Mouse (Mus musculus) midbrain, embryonic 16.5 days (tissue): ENCODE results near the gene A830031A19Rik. TPM values are rescaled to one million over a fixed set of nuclear protein-coding genes. Genes with fewer than 3 reads are reported as not detected.
A peak's percentile ranks its signal among the peaks of the same experiment; 100 is the strongest.

Experiments
- ATAC-seq: fragments of 200-750 bp; cut with Nextera tagmentation; 2 replicates; pipeline ENCODE4 v1.8.0; 2017; ENCODE audit warnings: moderate TSS enrichment
- H3K27ac ChIP-seq: fragments of 300-500 bp; sonication (generic); 2 replicates; pipeline ENCODE4 v1.5.1; 2014; ENCODE audit warnings: mild to moderate bottlenecking, low read length, mixed read lengths
- H3K27me3 ChIP-seq: fragments of 300-500 bp; sonication (generic); 2 replicates; pipeline ENCODE4 v1.6.1; 2014; ENCODE audit warnings: low read depth, low read length, mixed read lengths; ENCODE audit not compliant: control insufficient read depth, insufficient read depth
- H3K36me3 ChIP-seq: fragments of 300-500 bp; sonication (generic); 2 replicates; pipeline ENCODE4 v1.6.1; 2014; ENCODE audit warnings: mild to moderate bottlenecking, low read length, moderate library complexity, mixed read lengths; ENCODE audit not compliant: control insufficient read depth, insufficient read depth
- H3K4me1 ChIP-seq: fragments of 300-500 bp; sonication (generic); 2 replicates; pipeline ENCODE4 v1.6.1; 2014; ENCODE audit warnings: mild to moderate bottlenecking, low read length, mixed read lengths; ENCODE audit not compliant: control insufficient read depth, insufficient read depth
- H3K4me2 ChIP-seq: fragments of 300-500 bp; sonication (generic); 2 replicates; pipeline ENCODE4 v1.6.1; 2014; ENCODE audit warnings: mild to moderate bottlenecking, low read length, mixed read lengths
- H3K4me3 ChIP-seq: fragments of 300-500 bp; sonication (generic); 2 replicates; pipeline ENCODE4 v1.5.1; 2014; ENCODE audit warnings: low read depth, mild to moderate bottlenecking, low read length, moderate library complexity, mixed read lengths
- H3K9ac ChIP-seq: fragments of 300-500 bp; sonication (generic); 2 replicates; pipeline ENCODE4 v1.6.1; 2014; ENCODE audit warnings: low read depth, low read length, mixed read lengths
- H3K9me3 ChIP-seq: fragments of 300-500 bp; sonication (generic); replicated peaks from 2 replicates; pipeline ENCODE4 v1.6.1; 2014; ENCODE audit warnings: mild to moderate bottlenecking, low read length, mixed read lengths; ENCODE audit not compliant: control insufficient read depth, poor library complexity, severe bottlenecking
- WGBS: fragments of 180-500 bp; shearing (Covaris S2); extraction: QIAGEN DNeasy Blood & Tissue Kit; methylation state at CpG from one replicate; pipeline ENCODE4 v1.1.7; 2014; 5-methylcytosine and 5-hydroxymethylcytosine counted together
- polyA plus RNA-seq: library from polyadenylated mRNA; unstranded; fragments of >200 nt; fragmentation: Nextera tagmentation; extraction: Ambion mirVana; gene quantifications from 2 replicates; pipeline ENCODE4 v1.2.1, GENCODE M21; 2015

A830031A19Rik gene
- polyA plus RNA-seq, 1 experiment from 2014 or later: not detected

DNA sequence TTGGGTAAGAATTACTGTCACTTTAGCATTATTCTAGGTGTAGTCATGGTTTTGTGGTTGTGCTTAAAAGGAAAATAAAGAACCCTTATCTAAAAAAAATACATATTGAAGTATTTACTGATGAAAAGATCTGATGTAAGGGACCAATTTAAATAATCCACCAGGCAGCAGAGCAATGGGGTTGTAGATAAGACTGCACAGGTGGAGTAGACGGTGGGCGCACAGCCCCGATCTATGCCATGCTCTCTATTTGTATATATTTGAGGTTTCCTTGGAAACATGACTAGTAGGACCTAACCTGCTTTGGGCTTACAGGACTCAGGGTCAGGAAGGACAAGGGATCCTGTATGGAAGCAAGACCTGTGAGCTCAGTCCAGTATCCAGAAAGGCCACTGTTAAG lies 34.5 kb upstream of the A830031A19Rik start:
- 92% methylated on average over 3 of the region's 3 CpGs for WGBS
- H3K4me1 ChIP-seq: peaks cover 42% of the 10 kb centered on the region
- no peaks in the 10 kb centered on the region for H3K27me3 ChIP-seq

DNA sequence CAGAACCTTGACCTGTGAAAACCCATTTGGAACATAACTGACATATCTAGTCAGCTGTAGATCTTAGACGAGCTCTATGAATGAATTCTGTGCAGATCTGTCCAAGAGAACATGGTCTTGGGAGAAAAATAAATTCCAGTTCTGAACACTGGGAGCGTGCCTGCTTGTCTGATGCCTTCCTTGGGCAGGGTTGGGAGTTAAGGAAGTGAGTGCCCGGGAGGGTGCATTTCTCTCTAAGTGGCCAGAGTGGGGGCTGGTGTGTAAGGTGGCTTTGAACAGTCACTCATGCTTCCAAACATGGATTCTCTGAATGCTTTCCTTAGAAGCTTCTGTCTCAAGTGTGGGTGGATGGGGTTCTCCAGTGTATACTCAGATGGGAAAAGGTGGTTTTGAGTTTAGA lies 34.1 kb upstream of the A830031A19Rik start:
- WGBS: 78% methylated on average over 3 of the region's 3 CpGs
- H3K4me1 ChIP-seq: peaks cover 45% of the 10 kb centered on the region

More for the DNA sequence above, 34.5 kb upstream of the A830031A19Rik start:
- H3K27ac ChIP-seq: no peak overlapping the region
- H3K36me3 ChIP-seq: no peaks in the 10 kb centered on the region
- no peaks in the 10 kb centered on the region for H3K9me3 ChIP-seq
- no peak overlapping the region for H3K4me2 ChIP-seq
- no peak for ATAC-seq
- no peak overlapping the region for H3K4me3 ChIP-seq
- no peak overlapping the region for H3K9ac ChIP-seq

DNA sequence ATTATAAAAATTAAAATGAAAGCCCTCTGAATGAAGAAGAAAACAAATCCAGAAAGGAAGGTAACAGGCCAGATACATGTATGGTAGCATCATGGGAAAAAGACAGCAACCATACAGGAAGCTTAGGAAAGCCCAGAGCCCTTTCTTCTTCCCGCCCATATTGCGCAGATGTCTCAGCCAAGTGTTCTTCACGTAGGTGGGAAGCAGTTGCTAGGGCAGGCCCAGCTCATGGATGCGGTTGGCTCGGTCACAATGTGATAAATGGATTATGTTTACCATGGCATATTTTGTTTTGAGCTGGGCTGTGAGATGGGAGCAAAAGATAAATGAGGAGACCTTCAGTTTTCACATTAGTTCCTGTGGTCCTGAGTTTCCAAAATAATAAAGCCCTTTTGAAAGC lies 32.6 kb upstream of the A830031A19Rik start:
- H3K4me1 ChIP-seq: peaks cover 57% of the 10 kb centered on the region
- H3K4me3 ChIP-seq: no peak overlapping the region
- no peak overlapping the region for H3K9ac ChIP-seq
- H3K27me3 ChIP-seq: no peaks in the 10 kb centered on the region
- H3K27ac ChIP-seq: no peak overlapping the region
- H3K4me2 ChIP-seq: no peak overlapping the region
- H3K36me3 ChIP-seq: no peaks in the 10 kb centered on the region
- no peaks in the 10 kb centered on the region for H3K9me3 ChIP-seq
- WGBS: 65% methylated on average over 5 of the region's 5 CpGs
- ATAC-seq: no peak

More for the DNA sequence above, 34.1 kb upstream of the A830031A19Rik start:
- H3K9ac ChIP-seq: no peak overlapping the region
- H3K27ac ChIP-seq: no peak overlapping the region
- H3K36me3 ChIP-seq: no peaks in the 10 kb centered on the region
- H3K9me3 ChIP-seq: no peaks in the 10 kb centered on the region
- no peak overlapping the region for H3K4me3 ChIP-seq
- ATAC-seq: no peak
- H3K4me2 ChIP-seq: no peak overlapping the region
- H3K27me3 ChIP-seq: no peaks in the 10 kb centered on the region

DNA sequence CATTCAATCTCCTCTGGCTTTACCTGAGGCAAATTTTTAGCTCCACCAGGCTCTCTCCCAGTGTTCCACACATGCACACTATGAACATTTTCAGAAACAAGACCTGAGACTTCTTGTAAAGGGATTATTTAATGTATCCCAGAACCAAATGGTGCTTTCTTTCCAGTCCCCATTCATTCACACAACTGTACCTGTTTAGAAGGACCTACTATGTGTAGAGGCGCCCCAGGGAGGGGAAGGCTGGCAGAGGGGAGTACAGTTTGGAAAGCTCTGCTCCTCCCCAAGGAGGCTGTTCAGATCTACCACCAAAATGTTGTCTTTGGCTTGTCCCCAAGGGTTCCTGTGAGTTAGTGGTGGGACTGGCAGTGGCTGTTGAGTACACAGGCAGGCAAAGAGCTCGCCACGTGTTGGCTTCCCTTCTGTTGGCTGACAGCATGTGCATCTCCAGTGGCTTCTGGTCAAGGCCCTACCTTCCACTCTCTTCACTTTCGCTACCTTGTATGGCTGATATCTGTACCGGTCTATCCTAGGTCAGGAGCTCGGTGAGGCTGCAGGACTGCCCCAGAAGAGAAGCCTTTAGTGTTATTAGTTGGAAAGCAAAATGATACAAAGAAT lies 28.4 kb upstream of the A830031A19Rik start:
- H3K4me3 ChIP-seq: no peak overlapping the region
- H3K36me3 ChIP-seq: no peaks in the 10 kb centered on the region
- no peak overlapping the region for H3K4me2 ChIP-seq
- no peak for ATAC-seq
- WGBS: 81% methylated on average over 6 of the region's 6 CpGs
- no peaks in the 10 kb centered on the region for H3K9me3 ChIP-seq
- H3K27ac ChIP-seq: no peak overlapping the region
- no peak overlapping the region for H3K9ac ChIP-seq
- H3K27me3 ChIP-seq: no peaks in the 10 kb centered on the region
- H3K4me1 ChIP-seq: peaks cover 59% of the 10 kb centered on the region

DNA sequence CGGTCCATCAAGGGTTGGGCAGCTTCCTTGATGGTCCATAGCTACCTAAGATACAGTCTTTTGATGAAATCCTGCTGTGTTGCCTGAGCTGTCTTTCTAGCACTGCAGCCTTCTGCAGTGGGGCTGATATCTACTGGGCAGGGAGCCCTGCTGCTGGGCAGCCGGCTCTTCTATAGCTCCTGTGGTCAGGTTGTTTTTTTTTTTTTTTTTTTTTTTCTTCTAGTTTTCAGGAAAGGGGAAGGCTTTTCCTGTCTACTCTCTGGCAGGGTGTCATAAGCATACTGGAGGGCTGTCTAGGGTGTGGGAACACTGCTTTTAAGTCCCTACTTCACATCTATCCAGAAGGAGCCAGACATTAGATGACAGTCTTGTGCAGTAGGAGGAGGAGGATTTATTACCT lies 27.5 kb upstream of the A830031A19Rik start:
- Histone ChIP-seq H3K9me3 (no peaks in the 10 kb centered on the region), H3K27ac (no peak overlapping the region), H3K27me3 (no peaks in the 10 kb centered on the region), H3K4me2 (no peak overlapping the region), H3K9ac (no peak overlapping the region), H3K4me1 (peaks cover 61% of the 10 kb centered on the region), H3K4me3 (no peak overlapping the region), H3K36me3 (no peaks in the 10 kb centered on the region)
- ATAC-seq: no peak
- 76% methylated on average over 2 of the region's 2 CpGs for WGBS

DNA sequence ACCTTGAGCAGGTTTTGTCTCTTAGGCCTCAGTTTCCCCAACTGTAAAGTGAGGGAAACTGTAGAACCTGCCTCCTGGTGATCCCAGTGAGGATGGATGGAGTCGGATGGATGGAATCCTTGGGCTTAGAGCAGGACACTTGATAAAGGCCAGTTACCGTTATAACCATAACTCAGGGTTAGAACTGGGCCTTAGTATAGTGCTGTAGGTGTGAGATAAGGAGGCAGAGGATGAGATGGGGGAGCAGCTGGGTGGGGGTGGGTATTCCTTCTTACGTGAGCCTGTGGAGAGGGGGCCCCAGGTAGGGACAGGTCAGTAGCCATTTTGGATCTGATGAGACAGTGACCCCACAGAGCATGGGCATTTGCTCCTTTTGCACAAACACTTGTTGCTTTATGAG lies 26.8 kb upstream of the A830031A19Rik start:
- Histone ChIP-seq H3K27ac (no peak overlapping the region), H3K9me3 (no peaks in the 10 kb centered on the region), H3K9ac (no peak overlapping the region), H3K4me1 (peaks cover 66% of the 10 kb centered on the region), H3K27me3 (no peaks in the 10 kb centered on the region), H3K4me2 (no peak overlapping the region), H3K36me3 (no peaks in the 10 kb centered on the region), H3K4me3 (no peak overlapping the region)
- 92% methylated on average over 3 of the region's 3 CpGs for WGBS
- ATAC-seq: no peak

DNA sequence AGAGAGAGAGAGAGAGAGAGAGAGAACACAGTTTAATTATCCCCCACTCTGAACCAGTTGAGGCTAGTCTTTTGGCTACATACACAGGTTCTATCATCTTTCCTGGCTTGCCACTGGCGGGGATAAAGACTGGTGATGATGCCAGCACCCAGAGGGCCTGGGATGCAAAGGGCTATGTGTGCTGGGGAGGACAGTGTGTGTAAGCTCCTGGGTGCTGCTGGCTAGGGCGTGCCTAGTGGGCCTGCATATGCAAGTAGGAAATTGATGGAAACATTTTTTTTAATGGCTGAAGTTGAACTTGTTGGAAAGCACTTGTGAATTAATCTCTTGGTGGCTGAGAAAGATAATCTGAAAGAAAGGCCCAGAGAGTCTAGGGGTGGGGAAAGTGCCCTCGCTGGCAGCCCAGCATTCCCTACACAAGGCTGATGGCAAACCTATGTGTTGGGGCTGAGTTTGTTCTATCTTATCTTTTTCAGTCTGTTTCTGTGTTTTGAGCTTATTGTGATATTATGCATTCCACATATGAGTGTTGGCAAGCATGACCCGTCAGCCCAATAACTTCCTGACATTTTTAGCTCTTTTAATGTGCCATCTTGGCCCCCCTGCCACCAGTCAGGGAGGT lies 25.7 kb upstream of the A830031A19Rik start:
- 51% methylated on average over 4 of the region's 4 CpGs for WGBS
- Histone ChIP-seq H3K36me3 (no peaks in the 10 kb centered on the region), H3K27me3 (no peaks in the 10 kb centered on the region), H3K4me3 (no peak overlapping the region), H3K27ac (peak overlapping the region; percentile 61; the same call in 1 of the 2 replicates), H3K4me1 (peaks cover 72% of the 10 kb centered on the region), H3K9ac (no peak overlapping the region), H3K9me3 (no peaks in the 10 kb centered on the region), H3K4me2 (peak overlapping the region; percentile 31)
- peak; percentile 27; the same call in 1 of the 2 replicates for ATAC-seq

DNA sequence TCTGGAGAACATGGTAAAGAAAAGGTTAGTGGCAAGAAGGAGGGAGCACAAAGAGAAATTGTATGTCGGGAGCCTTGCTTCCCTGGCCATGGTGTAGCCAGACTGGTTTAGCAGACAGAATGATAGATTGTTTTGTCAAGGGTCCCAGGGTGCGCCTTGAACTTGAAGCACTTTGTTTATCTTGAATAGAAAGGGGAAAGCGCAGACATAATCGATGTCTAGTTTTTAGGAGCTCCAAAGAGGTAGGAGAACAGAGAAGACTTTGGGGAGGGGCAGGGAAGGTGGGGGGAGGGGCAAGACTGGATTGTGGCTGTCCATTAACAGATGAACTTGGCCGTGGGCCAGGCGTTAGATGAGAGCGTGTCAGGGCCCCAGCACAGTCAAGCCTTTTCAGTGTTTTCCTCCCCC lies 25.0 kb upstream of the A830031A19Rik start:
- H3K4me3 ChIP-seq: no peak overlapping the region

DNA sequence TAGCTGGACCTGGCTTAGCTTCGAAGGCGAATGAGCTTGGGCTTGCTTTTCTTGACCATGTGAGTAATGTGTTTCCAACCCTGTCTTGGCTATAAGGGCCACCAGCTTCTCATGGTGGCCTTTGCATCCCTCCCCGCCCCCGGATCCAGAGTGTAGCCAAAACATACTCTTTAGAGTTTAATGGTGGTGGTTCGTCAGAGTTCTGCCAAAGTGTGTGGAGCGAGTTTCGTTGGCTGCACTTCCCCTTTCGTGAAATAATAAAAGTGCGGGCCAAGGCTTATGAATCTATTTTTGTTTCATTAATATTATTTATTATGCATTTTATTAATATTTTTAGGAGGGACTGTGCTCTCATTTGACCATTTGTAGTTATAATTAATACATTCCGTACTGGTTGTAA lies 24.4 kb upstream of the A830031A19Rik start:
- Histone ChIP-seq H3K4me1 (peaks cover 82% of the 10 kb centered on the region), H3K4me3 (no peak overlapping the region), H3K9me3 (no peaks in the 10 kb centered on the region), H3K27me3 (no peaks in the 10 kb centered on the region), H3K4me2 (peak overlapping the region; percentile 5), H3K9ac (no peak overlapping the region), H3K36me3 (no peaks in the 10 kb centered on the region), H3K27ac (no peak overlapping the region)
- WGBS: 87% methylated on average over 10 of the region's 10 CpGs
- ATAC-seq: no peak

More for the DNA sequence above, 25.0 kb upstream of the A830031A19Rik start:
- Histone ChIP-seq H3K27ac (peak overlapping the region; percentile 28; the same call in 1 of the 2 replicates), H3K27me3 (no peaks in the 10 kb centered on the region), H3K4me1 (peaks cover 78% of the 10 kb centered on the region), H3K9ac (0 out of 2 replicates have a peak overlapping the region, but pooled peaks have one; percentile 34), H3K36me3 (no peaks in the 10 kb centered on the region), H3K9me3 (no peaks in the 10 kb centered on the region), H3K4me2 (peak overlapping the region; percentile 42)
- ATAC-seq: no peak
- WGBS: 19% methylated on average over 7 of the region's 7 CpGs
